Mouse (Mus musculus) heart, postnatal 0 days (tissue): ENCODE measurements around the gene Lrig2. TPM values are rescaled to one million over a fixed set of nuclear protein-coding genes. Genes with fewer than 3 reads are reported as not detected.

Experiments
- ATAC-seq: fragments of 200-750 bp; cut with Nextera tagmentation; 2 replicates; pipeline ENCODE4 v1.8.0; 2017; ENCODE audit warnings: low read depth, moderate number of reproducible peaks, moderate library complexity; ENCODE audit not compliant: insufficient read depth
- DNase-seq: peaks from one replicate; pipeline ENCODE4 v3.0.0-alpha.2; 2016; ENCODE audit warnings: low spot score
- H3K27ac ChIP-seq: fragments of 300-500 bp; sonication (generic); 2 replicates; pipeline ENCODE4 v1.5.1; 2014; ENCODE audit warnings: low read depth, mild to moderate bottlenecking
- H3K27me3 ChIP-seq: fragments of 300-500 bp; sonication (generic); 2 replicates; pipeline ENCODE4 v1.6.1; 2014; ENCODE audit warnings: low read length, mixed read lengths; ENCODE audit not compliant: control insufficient read depth, insufficient read depth
- H3K36me3 ChIP-seq: fragments of 300-500 bp; sonication (generic); replicated peaks from 2 replicates; pipeline ENCODE4 v1.6.1; 2014; ENCODE audit warnings: low read length, mixed read lengths; ENCODE audit not compliant: control insufficient read depth, insufficient read depth
- H3K4me1 ChIP-seq: fragments of 300-500 bp; sonication (generic); 2 replicates; pipeline ENCODE4 v1.6.1; 2014; ENCODE audit warnings: antibody characterized with exemption; ENCODE audit not compliant: control insufficient read depth, insufficient read depth
- H3K4me2 ChIP-seq: fragments of 300-500 bp; sonication (generic); 2 replicates; pipeline ENCODE4 v1.6.1; 2014; ENCODE audit warnings: low read depth, mild to moderate bottlenecking, low read length, moderate library complexity
- H3K4me3 ChIP-seq: fragments of 300-500 bp; sonication (generic); 2 replicates; pipeline ENCODE4 v1.5.1; 2014; ENCODE audit warnings: low read depth, low read length
- H3K9ac ChIP-seq: fragments of 300-500 bp; sonication (generic); replicated peaks from 2 replicates; pipeline ENCODE4 v1.6.1; 2014; ENCODE audit warnings: low read depth, low read length, mixed read lengths
- H3K9me3 ChIP-seq: fragments of 300-500 bp; sonication (generic); replicated peaks from 2 replicates; pipeline ENCODE4 v1.6.1; 2016; ENCODE audit warnings: low read length; ENCODE audit not compliant: control insufficient read depth
- CTCF ChIP-seq: IDR thresholded peaks from 2 replicates; pipeline ENCODE4 v1.5.1; 2016; ENCODE audit warnings: antibody characterized with exemption, control low read depth, low read depth
- EP300 ChIP-seq: IDR thresholded peaks from 2 replicates; pipeline ENCODE4 v1.6.1; 2016; ENCODE audit warnings: antibody characterized with exemption, low read depth
- WGBS: fragments of 180-500 bp; shearing (Covaris S2); extraction: QIAGEN DNeasy Blood & Tissue Kit; methylation state at CpG from one replicate; pipeline ENCODE4 v1.1.7; 2014; 5-methylcytosine and 5-hydroxymethylcytosine counted together
- polyA plus RNA-seq: library from polyadenylated mRNA; unstranded; fragments of >200 nt; fragmentation: Nextera tagmentation; extraction: Ambion mirVana; gene quantifications from 2 replicates; pipeline ENCODE4 v1.2.1, GENCODE M21; 2015
- total RNA-seq: library from RNA; depleted of rRNA; stranded (reverse); fragments of >200 nt; gene quantifications from 2 replicates; pipeline ENCODE4 v1.2.3, GENCODE M21; 2014; ENCODE audit warnings: low replicate concordance; rRNA removed

The Lrig2 gene
- total and polyA plus RNA-seq, 2 experiments from 2014 or later = 7.2 to 18.7 TPM

- Histone ChIP-seq H3K9ac (no peak overlapping the region), H3K27me3 (no peaks in the 10 kb centered on the region), H3K4me3 (no peak overlapping the region), H3K36me3 (no peaks in the 10 kb centered on the region), H3K4me1 (peaks cover 24% of the 10 kb centered on the region), H3K9me3 (no peaks in the 10 kb centered on the region), H3K27ac (no peak overlapping the region), H3K4me2 (no peak overlapping the region)
- no peak for TF ChIP-seq CTCF
- TF ChIP-seq EP300 = no peak
- no peak for DNase-seq
- WGBS = 80% methylated on average over 2 of the region's 2 CpGs
- no peak for ATAC-seq
These were observed 161.3 kb downstream of the Lrig2 start for GRCm38 (mm10) chr3:104350253-104350945.

- ATAC-seq = no peak
- Histone ChIP-seq H3K27ac (no peak overlapping the region), H3K9ac (no peak overlapping the region), H3K4me2 (no peak overlapping the region), H3K9me3 (no peaks in the 10 kb centered on the region), H3K4me3 (no peak overlapping the region), H3K27me3 (no peaks in the 10 kb centered on the region), H3K36me3 (no peaks in the 10 kb centered on the region), H3K4me1 (peaks cover 24% of the 10 kb centered on the region)
- 81% methylated on average over 2 of the region's 2 CpGs for WGBS
- no peak for DNase-seq
- TF ChIP-seq EP300 (no peak), CTCF (no peak)
These were observed 161.9 kb downstream of the Lrig2 start for GRCm38 (mm10) chr3:104349847-104350228.

- DNase-seq (no peak), ATAC-seq (no peak)
- TF ChIP-seq CTCF = no peak
- TF ChIP-seq EP300 = no peak
- H3K4me3 ChIP-seq = no peak overlapping the region
- H3K9ac ChIP-seq = no peak overlapping the region
- no peaks in the 10 kb centered on the region for H3K27me3 ChIP-seq
- H3K27ac ChIP-seq = no peak overlapping the region
- 69% methylated on average over 8 of the region's 8 CpGs for WGBS
- H3K4me2 ChIP-seq = no peak overlapping the region
- H3K36me3 ChIP-seq = no peaks in the 10 kb centered on the region
- H3K4me1 ChIP-seq = peaks cover 24% of the 10 kb centered on the region
- H3K9me3 ChIP-seq = no peaks in the 10 kb centered on the region
These were observed 162.4 kb downstream of the Lrig2 start for GRCm38 (mm10) chr3:104349203-104349846.

Other genes starting within 250 kb of the Lrig2 start
- gene Slc16a1, start 126.8 kb upstream of the Lrig2 start, total RNA-seq = 213 and 255 TPM in 2 replicates
- gene Slc16a1, start 126.8 kb upstream of the Lrig2 start, polyA plus RNA-seq = 73.4 and 104 TPM in 2 replicates